Mouse (Mus musculus) bone marrow, adult 2 months (tissue): ENCODE measurements at regions not wholly inside any gene's neighbourhood (a gene's known extent, or its start where the extent isn't known, plus 50 kb on each side); places are given as distances from the start of the nearest gene placed in this dataset.

Experiments used
- CTCF ChIP-seq: fragments of 200-500 bp; IDR thresholded peaks from 2 replicates; pipeline ENCODE4 v1.5.1; 2011; ENCODE audit warnings: low read length, control low read depth; ENCODE audit not compliant: control insufficient read depth, insufficient read depth
- POLR2A ChIP-seq: fragments of 200-500 bp; IDR thresholded peaks from 2 replicates; pipeline ENCODE4 v1.6.1; 2011; ENCODE audit warnings: low read depth, mild to moderate bottlenecking, control low read depth, low read length, borderline replicate concordance; ENCODE audit not compliant: control insufficient read depth

DNA sequence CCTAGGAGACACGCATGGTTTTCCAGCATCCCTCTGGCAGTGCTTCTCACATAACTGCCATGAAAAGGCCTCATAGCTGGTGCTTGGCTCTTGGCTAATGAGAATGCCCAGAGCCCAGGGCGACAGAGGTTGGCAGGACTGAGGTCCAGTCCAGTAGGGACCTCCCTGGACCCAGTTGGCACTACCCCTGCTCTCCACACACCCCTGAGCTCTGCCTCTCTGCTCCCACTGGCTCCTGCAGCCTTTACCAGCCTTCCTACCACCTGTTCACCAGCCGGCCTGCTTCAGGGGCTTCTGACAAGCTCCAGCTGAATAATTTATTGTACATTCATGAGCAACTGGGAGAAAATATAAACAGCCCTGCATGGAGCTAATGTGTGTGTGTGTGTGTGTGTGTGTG, 82.0 kb upstream of the Ppp1r26 start:
- no peak for TF ChIP-seq CTCF
- TF ChIP-seq POLR2A, result no peak
